30 mouse cellular contexts compared by ENCODE assay signal in genomic region chr8:85958391-85958790, GRCm38 (mm10).
"Had no signal": no experiment of that assay in that cellular context is flagged by ENCODE, and none has a peak within 500 bp of the region (broad histone marks: within the 10 kb centered on the region; RNA-seq: fewer than 3 reads in every experiment).

No protein-coding gene starts in this region.

- H3K9ac ChIP-seq: heart, embryonic 12.5 days; heart, embryonic 13.5 days; heart, embryonic 15.5 days; hindbrain, embryonic 12.5 days; hindbrain, embryonic 13.5 days; hindbrain, embryonic 14.5 days; hindbrain, embryonic 15.5 days; intestine, embryonic 15.5 days; kidney, embryonic 15.5 days had no signal

- H3K27ac ChIP-seq: heart, embryonic 10.5 days; heart, embryonic 13.5 days; heart, embryonic 15.5 days; hindbrain, embryonic 10.5 days; hindbrain, embryonic 12.5 days; hindbrain, embryonic 13.5 days; hindbrain, embryonic 14.5 days; hindbrain, embryonic 15.5 days; hindbrain, postnatal 0 days; intestine, embryonic 15.5 days; kidney, embryonic 15.5 days; kidney, postnatal 0 days; layer of hippocampus, adult 2 months had no signal

- H3K4me1 ChIP-seq: heart, embryonic 10.5 days; heart, embryonic 12.5 days; heart, embryonic 13.5 days; heart, embryonic 15.5 days; hindbrain, embryonic 10.5 days; hindbrain, embryonic 12.5 days; hindbrain, embryonic 13.5 days; hindbrain, embryonic 15.5 days; intestine, embryonic 15.5 days; kidney, embryonic 15.5 days had no signal

- H3K4me3 ChIP-seq: heart, embryonic 10.5 days; heart, embryonic 12.5 days; heart, embryonic 13.5 days; heart, embryonic 15.5 days; hindbrain, embryonic 10.5 days; hindbrain, embryonic 12.5 days; hindbrain, embryonic 13.5 days; hindbrain, embryonic 15.5 days; intestine, embryonic 15.5 days; kidney, embryonic 15.5 days; layer of hippocampus, adult 2 months had no signal

- H3K27me3 ChIP-seq: heart, embryonic 12.5 days; heart, embryonic 13.5 days; heart, embryonic 15.5 days; hindbrain, embryonic 12.5 days; hindbrain, embryonic 13.5 days; hindbrain, embryonic 15.5 days; intestine, embryonic 15.5 days; kidney, embryonic 15.5 days had no signal

- H3K36me3 ChIP-seq: hindbrain, embryonic 13.5 days; hindbrain, embryonic 15.5 days; intestine, embryonic 15.5 days had no signal

- DNase-seq: heart, postnatal 10 days; heart, postnatal 14 days; heart, postnatal 36 days; heart, postnatal 4 days; kidney, adult 11 months; kidney, adult 18-20 months; kidney, adult 2 months; kidney, adult 8-10 months; kidney, adult 9 months; kidney, postnatal 10 days; kidney, postnatal 14 days; kidney, postnatal 25 days; kidney, postnatal 36 days; kidney, postnatal 4 days; layer of hippocampus, adult 9-11 months; layer of hippocampus, postnatal 36 days had no signal
